Mouse (Mus musculus) ovary, adult 18-20 months (tissue): ENCODE data around the gene Tbxa2r.
A peak's percentile ranks its signal among the peaks of the same experiment; 100 is the strongest.

Experiments used
- DNase-seq: peaks from one replicate; pipeline ENCODE4 v3.0.0; 2022; ENCODE audit warnings: low spot score, mixed read lengths

Tbxa2r gene

GRCm38 (mm10) chr10:81299585-81300351 is 28.8 kb upstream of the Tbxa2r start:
- DNase-seq = no peak

DNA sequence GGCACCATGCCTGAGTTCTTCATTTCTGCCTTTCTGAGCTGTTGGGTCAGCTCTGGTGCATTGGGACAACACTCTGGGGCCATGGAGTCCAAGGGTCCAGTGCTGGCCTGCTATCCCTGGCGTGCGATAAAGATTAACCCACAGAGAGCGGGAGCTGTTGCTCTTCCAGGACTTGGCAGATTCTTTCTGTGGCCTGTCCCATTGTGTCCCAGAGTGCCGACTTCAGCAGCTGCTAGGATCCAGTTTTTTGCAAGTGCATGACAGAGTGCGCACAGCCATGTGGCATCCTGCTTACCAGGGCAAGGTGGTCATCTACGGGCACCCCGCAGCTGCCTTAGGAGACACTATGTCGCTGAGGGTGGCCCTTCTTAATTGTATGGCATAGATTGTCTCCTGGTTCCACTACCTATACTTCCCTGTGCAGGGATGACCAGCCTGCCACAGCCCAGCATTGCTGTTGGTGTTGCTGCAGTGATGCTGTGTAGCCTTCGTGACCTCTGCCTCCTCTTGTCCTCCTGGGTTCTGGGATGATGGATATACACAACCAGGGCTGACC is 28.1 kb upstream of the Tbxa2r start:
- DNase-seq = no peak

DNA sequence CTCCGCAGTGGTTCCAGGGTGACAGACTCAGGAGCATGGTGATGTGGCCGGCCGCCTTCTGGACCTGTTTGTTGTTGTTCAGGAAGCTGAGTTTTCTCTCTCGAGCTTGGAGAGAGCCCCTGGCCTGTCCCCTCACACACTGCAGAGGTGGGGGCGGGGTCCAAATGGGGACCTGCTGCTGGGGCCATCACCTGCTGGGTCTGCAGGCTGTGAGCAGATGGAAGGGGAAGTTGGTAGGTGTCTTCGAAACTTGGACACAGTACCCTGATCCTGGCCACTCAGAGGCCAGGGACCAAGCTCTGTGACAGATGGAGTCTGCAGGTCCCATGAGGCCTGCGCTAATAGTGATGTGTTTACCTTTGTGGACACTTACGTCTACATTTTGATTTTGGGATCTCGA is 27.2 kb upstream of the Tbxa2r start:
- DNase-seq = no peak

GRCm38 (mm10) chr10:81302288-81302687 is 26.2 kb upstream of the Tbxa2r start:
- DNase-seq = no peak

GRCm38 (mm10) chr10:81302781-81303218 is 25.7 kb upstream of the Tbxa2r start:
- DNase-seq = no peak

DNA sequence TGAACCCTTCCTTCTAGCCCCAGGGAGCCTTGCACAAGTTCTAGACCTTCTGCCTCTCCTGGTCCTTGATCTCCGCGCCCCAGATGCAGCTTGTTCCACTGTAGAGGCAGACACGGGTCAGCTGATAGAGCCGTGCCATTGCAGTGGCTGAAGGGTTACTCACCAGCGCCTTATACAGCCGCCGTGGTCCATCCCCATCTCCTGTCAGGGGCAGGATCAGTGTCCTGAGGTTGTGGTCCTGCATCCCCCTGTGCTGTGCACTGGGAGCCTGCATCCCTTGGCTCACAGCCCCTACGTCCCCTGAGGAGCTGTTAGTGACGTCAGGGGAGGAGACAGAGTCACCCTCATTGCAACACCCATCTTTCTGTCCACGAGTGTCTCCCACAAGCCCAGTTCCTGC is 25.3 kb upstream of the Tbxa2r start:
- DNase-seq = no peak

- DNase-seq = no peak
Measured at GRCm38 (mm10) chr10:81303761-81304160, 24.8 kb upstream of the Tbxa2r start.

DNA sequence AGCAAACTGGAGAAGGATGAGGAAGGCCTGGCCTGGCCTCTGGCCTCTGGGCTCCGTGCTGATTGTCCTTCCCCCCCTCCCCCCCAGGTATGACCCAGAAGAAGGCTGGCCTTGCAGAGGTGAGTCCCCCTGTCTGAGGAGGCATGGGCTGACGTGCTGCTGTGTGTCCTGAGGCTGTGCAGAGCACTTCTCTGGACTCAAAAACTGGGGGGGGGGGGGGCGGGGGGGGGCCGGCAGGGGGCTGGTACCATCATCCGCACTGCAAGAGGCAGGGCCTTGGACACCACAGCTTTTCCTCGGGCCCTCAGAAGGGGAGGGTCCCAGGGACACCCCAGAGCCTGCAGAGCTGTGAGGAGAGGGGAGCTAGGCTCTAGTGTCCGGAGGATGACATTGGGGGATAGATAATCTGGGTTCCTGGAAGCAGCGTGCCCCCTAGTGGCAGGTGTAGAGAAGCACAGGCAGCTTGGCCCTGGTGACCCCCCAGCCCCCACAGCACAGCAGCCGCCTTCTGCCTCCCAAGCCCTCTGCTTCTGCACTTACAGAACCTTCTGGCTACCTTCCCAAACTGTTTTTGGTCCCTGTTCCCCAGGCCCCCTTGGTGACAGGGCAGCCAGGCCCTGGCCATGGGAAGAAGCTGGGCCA is 23.8 kb upstream of the Tbxa2r start:
- DNase-seq = no peak

DNA sequence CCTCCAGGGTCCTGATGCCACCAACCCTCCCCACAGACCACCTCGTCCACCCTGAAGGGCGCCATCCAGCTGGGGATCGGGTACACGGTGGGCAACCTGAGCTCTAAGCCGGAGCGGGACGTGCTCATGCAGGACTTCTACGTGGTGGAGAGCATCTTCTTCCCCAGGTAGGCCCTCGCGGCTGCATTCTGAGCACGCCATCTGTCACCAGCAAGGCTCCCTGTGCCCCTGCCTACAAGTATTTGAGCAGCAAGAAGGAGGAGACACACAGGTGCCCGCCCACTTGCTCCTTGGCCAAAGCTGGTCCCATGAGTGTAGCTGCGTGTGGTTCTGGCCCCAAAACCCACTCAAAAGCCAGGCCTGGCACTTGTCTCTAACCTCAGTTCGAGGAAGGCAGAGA is 22.9 kb upstream of the Tbxa2r start:
- DNase-seq = no peak

GRCm38 (mm10) chr10:81306173-81306668 is 22.3 kb upstream of the Tbxa2r start:
- no peak for DNase-seq

DNA sequence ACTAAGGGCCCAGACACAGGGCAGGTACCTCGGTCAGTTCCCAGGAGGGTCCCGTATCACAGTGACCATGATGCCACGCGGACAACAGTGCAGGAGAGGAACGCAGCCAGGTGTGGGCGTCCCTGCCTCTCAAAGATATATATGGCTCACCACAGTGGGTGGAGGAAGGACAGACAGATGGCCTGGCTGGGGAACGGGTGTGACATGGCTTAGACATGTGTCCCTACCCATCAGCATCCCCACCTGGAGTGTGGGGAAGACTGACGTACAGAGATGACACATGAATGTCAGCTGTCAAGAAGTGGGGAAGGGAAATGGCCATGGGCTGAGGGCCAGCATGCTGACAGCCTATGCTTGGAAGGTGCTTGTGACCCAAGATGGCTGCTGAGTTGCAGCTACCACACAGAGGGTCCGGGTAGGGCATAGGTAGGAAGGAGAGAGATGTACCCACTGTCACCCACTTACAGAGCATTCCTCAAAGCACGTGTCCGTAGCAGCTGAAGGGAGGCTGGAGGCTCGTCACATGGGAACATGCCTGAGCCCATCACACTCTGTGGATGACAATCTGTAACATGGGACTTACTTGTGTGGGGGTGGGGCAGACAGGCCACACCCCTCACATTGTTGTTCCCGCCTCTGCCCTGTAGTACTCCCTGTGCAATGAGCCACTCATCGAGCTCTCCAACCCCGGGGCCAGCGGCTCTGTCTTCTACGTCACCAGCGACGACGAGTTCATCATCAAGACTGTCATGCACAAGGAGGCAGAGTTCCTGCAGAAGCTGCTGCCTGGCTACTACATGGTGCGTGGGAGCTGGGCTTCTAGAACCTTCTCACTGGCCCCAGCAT is 21.5 kb upstream of the Tbxa2r start:
- no peak for DNase-seq

GRCm38 (mm10) chr10:81309571-81309970 is 19.0 kb upstream of the Tbxa2r start:
- DNase-seq = no peak

GRCm38 (mm10) chr10:81313581-81313980 is 14.9 kb upstream of the Tbxa2r start:
- no peak for DNase-seq

DNA sequence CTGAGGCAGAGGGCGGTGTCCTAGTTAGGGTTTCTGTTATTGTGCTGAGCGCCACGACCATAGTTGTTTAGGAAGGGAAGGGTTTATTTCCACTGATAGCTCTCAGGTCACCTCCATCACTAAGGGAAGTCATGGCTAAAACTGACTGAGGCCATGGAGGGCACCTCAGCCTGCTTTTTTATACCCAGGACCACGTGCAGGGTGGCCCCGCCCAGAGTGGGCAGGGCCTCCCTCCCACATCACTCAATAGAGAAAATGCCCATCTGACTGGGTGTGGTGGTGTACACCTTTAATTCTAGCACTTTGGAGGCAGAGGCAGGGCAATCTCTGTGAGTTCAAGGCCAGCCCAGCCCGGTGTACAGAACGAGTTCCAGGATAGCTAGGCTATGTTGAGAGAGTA is 14.3 kb upstream of the Tbxa2r start:
- no peak for DNase-seq

- DNase-seq = no peak
Measured at GRCm38 (mm10) chr10:81315587-81315986, 12.9 kb upstream of the Tbxa2r start.

GRCm38 (mm10) chr10:81316338-81317060 is 12.0 kb upstream of the Tbxa2r start:
- DNase-seq = no peak

GRCm38 (mm10) chr10:81317273-81317672 is 11.3 kb upstream of the Tbxa2r start:
- peak; percentile 72 for DNase-seq

- DNase-seq = peak; percentile 50
Measured at GRCm38 (mm10) chr10:81318589-81319329, 9.8 kb upstream of the Tbxa2r start.

DNA sequence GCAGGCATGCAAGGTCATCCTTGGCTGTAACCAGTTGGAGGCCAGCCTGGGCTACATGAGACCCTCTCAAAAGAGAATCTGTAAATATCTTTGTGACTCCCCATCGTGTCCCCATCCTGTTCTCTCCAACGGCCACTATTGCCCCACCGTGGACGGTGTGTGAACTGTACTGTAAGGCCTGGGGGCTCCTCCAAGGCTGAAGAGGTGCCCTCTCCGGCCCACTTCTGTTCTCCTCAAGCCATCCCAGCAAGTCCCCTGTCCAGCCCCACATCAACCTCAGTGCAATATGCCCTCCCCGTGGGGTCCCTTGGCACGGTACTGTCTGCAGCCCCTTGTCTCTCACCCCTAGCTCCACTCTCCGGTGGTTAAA is 9.2 kb upstream of the Tbxa2r start:
- no peak for DNase-seq

- DNase-seq = no peak
Measured at GRCm38 (mm10) chr10:81319741-81320549, 8.6 kb upstream of the Tbxa2r start.
